Mouse (Mus musculus) hindbrain, embryonic 10.5 days (tissue): ENCODE measurements around the gene H60b. TPM values are rescaled to one million over a fixed set of nuclear protein-coding genes. Genes with fewer than 3 reads are reported as not detected.
A peak's percentile ranks its signal among the peaks of the same experiment; 100 is the strongest.
"Not testable (repeated sequence)": the region's sequence is repeated elsewhere in the genome, so short reads cannot be mapped to it uniquely, and the experiment has no call there.

Experiments
- DNase-seq: peaks from one replicate; pipeline ENCODE4 v3.0.0-alpha.2; 2017; ENCODE audit warnings: low spot score
- H3K27ac ChIP-seq: fragments of 300-500 bp; sonication (generic); 2 replicates; pipeline ENCODE4 v1.5.1; 2016; ENCODE audit warnings: mild to moderate bottlenecking, moderate library complexity
- H3K27me3 ChIP-seq: fragments of 300-500 bp; sonication (generic); 2 replicates; pipeline ENCODE4 v1.6.1; 2016; ENCODE audit warnings: mild to moderate bottlenecking; ENCODE audit not compliant: poor library complexity, insufficient read depth, severe bottlenecking
- H3K36me3 ChIP-seq: fragments of 300-500 bp; sonication (generic); 2 replicates; pipeline ENCODE4 v1.6.1; 2016; ENCODE audit warnings: mild to moderate bottlenecking, moderate library complexity
- H3K4me1 ChIP-seq: fragments of 300-500 bp; sonication (generic); replicated peaks from 2 replicates; pipeline ENCODE4 v1.6.1; 2016; ENCODE audit warnings: mild to moderate bottlenecking
- H3K4me3 ChIP-seq: fragments of 300-500 bp; sonication (generic); 2 replicates; pipeline ENCODE4 v1.5.1; 2016; ENCODE audit warnings: mild to moderate bottlenecking, moderate library complexity
- H3K9me3 ChIP-seq: fragments of 300-500 bp; sonication (generic); 2 replicates; pipeline ENCODE4 v1.6.1; 2016; ENCODE audit warnings: mild to moderate bottlenecking, moderate library complexity
- WGBS: fragments of 180-500 bp; shearing (Covaris S2); methylation state at CpG from one replicate; pipeline ENCODE4 v1.1.7; 2016; 5-methylcytosine and 5-hydroxymethylcytosine counted together
- polyA plus RNA-seq: library from polyadenylated mRNA; unstranded; fragments of >200 nt; fragmentation: Nextera tagmentation; extraction: Ambion mirVana; gene quantifications from 2 replicates; pipeline ENCODE4 v1.2.1, GENCODE M21; 2016

H60b gene
- polyA plus RNA-seq, 1 experiment from 2014 or later: 1.6 TPM

- Histone ChIP-seq H3K27ac (peak overlapping the region; percentile 76), H3K27me3 (peaks cover 18% of the 10 kb centered on the region), H3K4me3 (peak overlapping the region; percentile 62), H3K4me1 (peaks cover 22% of the 10 kb centered on the region)
- H3K9me3 ChIP-seq, H3K36me3 ChIP-seq: not testable (repeated sequence)
- WGBS: 3% methylated on average over 37 of the region's 37 CpGs
- DNase-seq: peak; percentile 21
These were observed 114.7 kb downstream of the H60b start for GRCm38 (mm10) chr10:22272914-22273683.

GRCm38 (mm10) chr10:22273684-22274305, 115.4 kb downstream of the H60b start:
- H3K36me3 ChIP-seq: no peaks in the 10 kb centered on the region
- under 1% methylated on average over 41 of the region's 41 CpGs for WGBS
- peaks cover 18% of the 10 kb centered on the region for H3K27me3 ChIP-seq
- DNase-seq: peak; percentile 41
- H3K4me1 ChIP-seq: peaks cover 22% of the 10 kb centered on the region
- no peaks in the 10 kb centered on the region for H3K9me3 ChIP-seq
- H3K4me3 ChIP-seq: peak overlapping the region; percentile 62
- peak overlapping the region; percentile 76 for H3K27ac ChIP-seq

GRCm38 (mm10) chr10:22274445-22275057, 116.2 kb downstream of the H60b start:
- Histone ChIP-seq H3K4me3 (peak overlapping the region; percentile 62), H3K36me3 (no peaks in the 10 kb centered on the region), H3K27ac (peak overlapping the region; percentile 76; the same call in 1 of the 2 replicates), H3K9me3 (no peaks in the 10 kb centered on the region), H3K27me3 (peaks cover 18% of the 10 kb centered on the region), H3K4me1 (peaks cover 22% of the 10 kb centered on the region)
- WGBS: 5% methylated on average over 19 of the region's 19 CpGs
- DNase-seq: peak; percentile 21

GRCm38 (mm10) chr10:22278468-22278867, 120.1 kb downstream of the H60b start:
- H3K27me3 ChIP-seq: peaks cover 19% of the 10 kb centered on the region
- WGBS: 88% methylated on average over 2 of the region's 2 CpGs
- not testable (repeated sequence) for H3K27ac ChIP-seq, H3K36me3 ChIP-seq, H3K4me3 ChIP-seq, DNase-seq, H3K9me3 ChIP-seq
- H3K4me1 ChIP-seq: peaks cover 13% of the 10 kb centered on the region

- no peaks in the 10 kb centered on the region for H3K9me3 ChIP-seq
- H3K4me1 ChIP-seq: no peaks in the 10 kb centered on the region
- DNase-seq: no peak
- 51% methylated on average over 6 of the region's 6 CpGs for WGBS
- H3K4me3 ChIP-seq: no peak overlapping the region
- 0 out of 2 replicates have a peak, but pooled peaks cover 6% of the 10 kb centered on the region for H3K36me3 ChIP-seq
- no peak overlapping the region for H3K27ac ChIP-seq
- H3K27me3 ChIP-seq: peaks cover 4% of the 10 kb centered on the region
These were observed 124.4 kb downstream of the H60b start for GRCm38 (mm10) chr10:22282816-22283215.

- DNase-seq: no peak
- no peak overlapping the region for H3K4me3 ChIP-seq
- peaks cover 12% of the 10 kb centered on the region for H3K4me1 ChIP-seq
- WGBS: 47% methylated on average over 1 of the region's 1 CpGs
- no peaks in the 10 kb centered on the region for H3K27me3 ChIP-seq
- no peaks in the 10 kb centered on the region for H3K36me3 ChIP-seq
- H3K27ac ChIP-seq: no peak overlapping the region
- H3K9me3 ChIP-seq: no peaks in the 10 kb centered on the region
These were observed 137.3 kb downstream of the H60b start for GRCm38 (mm10) chr10:22295676-22296075.

GRCm38 (mm10) chr10:22297033-22297762, 138.8 kb downstream of the H60b start:
- Histone ChIP-seq H3K4me3 (no peak overlapping the region), H3K27me3 (no peaks in the 10 kb centered on the region), H3K27ac (no peak overlapping the region), H3K4me1 (peaks cover 12% of the 10 kb centered on the region), H3K36me3 (no peaks in the 10 kb centered on the region), H3K9me3 (no peaks in the 10 kb centered on the region)
- WGBS: 86% methylated on average over 5 of the region's 5 CpGs
- DNase-seq: no peak

GRCm38 (mm10) chr10:22297766-22298461, 139.5 kb downstream of the H60b start:
- Histone ChIP-seq H3K4me3 (no peak overlapping the region), H3K27me3 (no peaks in the 10 kb centered on the region), H3K9me3 (no peaks in the 10 kb centered on the region), H3K4me1 (peaks cover 12% of the 10 kb centered on the region), H3K27ac (no peak overlapping the region), H3K36me3 (no peaks in the 10 kb centered on the region)
- no peak for DNase-seq
- WGBS: 66% methylated on average over 8 of the region's 8 CpGs

GRCm38 (mm10) chr10:22299324-22299723, 140.9 kb downstream of the H60b start:
- no peak for DNase-seq
- no peak overlapping the region for H3K27ac ChIP-seq
- peaks cover 8% of the 10 kb centered on the region for H3K4me1 ChIP-seq
- no peaks in the 10 kb centered on the region for H3K36me3 ChIP-seq
- no peak overlapping the region for H3K4me3 ChIP-seq
- no peaks in the 10 kb centered on the region for H3K9me3 ChIP-seq
- WGBS: 79% methylated on average over 2 of the region's 2 CpGs
- no peaks in the 10 kb centered on the region for H3K27me3 ChIP-seq

GRCm38 (mm10) chr10:22301641-22302040, 143.3 kb downstream of the H60b start:
- Histone ChIP-seq H3K27ac (no peak overlapping the region), H3K9me3 (no peaks in the 10 kb centered on the region), H3K36me3 (no peaks in the 10 kb centered on the region), H3K4me1 (peaks cover 8% of the 10 kb centered on the region), H3K27me3 (no peaks in the 10 kb centered on the region), H3K4me3 (no peak overlapping the region)
- WGBS: 77% methylated on average over 1 of the region's 1 CpGs
- no peak for DNase-seq

GRCm38 (mm10) chr10:22302344-22303057, 144.1 kb downstream of the H60b start:
- 74% methylated on average over 5 of the region's 5 CpGs for WGBS
- H3K4me1 ChIP-seq: peaks cover 8% of the 10 kb centered on the region
- no peaks in the 10 kb centered on the region for H3K27me3 ChIP-seq
- no peaks in the 10 kb centered on the region for H3K36me3 ChIP-seq
- DNase-seq: no peak
- H3K9me3 ChIP-seq: no peaks in the 10 kb centered on the region
- H3K4me3 ChIP-seq: no peak overlapping the region
- no peak overlapping the region for H3K27ac ChIP-seq

- Histone ChIP-seq H3K27ac (no peak overlapping the region), H3K4me1 (no peaks in the 10 kb centered on the region), H3K36me3 (no peaks in the 10 kb centered on the region), H3K9me3 (no peaks in the 10 kb centered on the region), H3K4me3 (no peak overlapping the region), H3K27me3 (no peaks in the 10 kb centered on the region)
- 89% methylated on average over 6 of the region's 6 CpGs for WGBS
- no peak for DNase-seq
These were observed 145.3 kb downstream of the H60b start for GRCm38 (mm10) chr10:22303736-22304135.
